Mouse (Mus musculus) heart, adult 9 months (tissue): ENCODE data around the gene Dnah7a.
"Not testable (repeated sequence)": the region's sequence is repeated elsewhere in the genome, so short reads cannot be mapped to it uniquely, and the experiment has no call there.

Experiments used
- DNase-seq, 2 experiments: peaks; one replicate each; pipeline ENCODE4 v3.0.0; 2022; ENCODE audit warnings: low spot score in 2 of 2

The Dnah7a gene

GRCm38 (mm10) chr1:53384085-53384688, 322.4 kb downstream of the Dnah7a start:
- no peak for DNase-seq

- DNase-seq = no peak
Observed at GRCm38 (mm10) chr1:53377731-53378130, 328.9 kb downstream of the Dnah7a start.

GRCm38 (mm10) chr1:53375965-53376364, 330.6 kb downstream of the Dnah7a start:
- DNase-seq = not testable (repeated sequence)

GRCm38 (mm10) chr1:53358988-53359387, 347.6 kb downstream of the Dnah7a start:
- DNase-seq = no peak

- DNase-seq = peak; percentile 98
Observed at GRCm38 (mm10) chr1:53352327-53353261, 354.0 kb downstream of the Dnah7a start, which contains the start of the genes Asdurf, Gm28551 and Asnsd1. Gene Asdurf, minus strand, starts transcription at chr1:53352619. Gene Gm28551, minus strand, starts transcription at chr1:53352667. Gene Asnsd1, minus strand, starts transcription at chr1:53352752.
